ENCODE assay signal across 28 mouse cellular contexts in genomic region chr2:28774073-28774472, GRCm38 (mm10).
DNase-seq lines count a peak whose midpoint lies in the region; ATAC-seq lines count a peak whose summit lies in the region.
"Had no signal": no experiment of that assay in that cellular context is flagged by ENCODE, and none has a peak within 500 bp of the region (broad histone marks: within the 10 kb centered on the region; RNA-seq: fewer than 3 reads in every experiment).

No protein-coding gene starts in this region.

- no peak overlapping the region for H3K9ac ChIP-seq in hindbrain, embryonic 15.5 days
- H3K9ac ChIP-seq in hindbrain, embryonic 12.5 days = no peak overlapping the region
- no peak overlapping the region for H3K9ac ChIP-seq in midbrain, embryonic 15.5 days
- H3K9ac ChIP-seq: embryonic facial prominence, embryonic 12.5 days; heart, embryonic 15.5 days; limb, embryonic 12.5 days; liver, embryonic 15.5 days; lung, embryonic 14.5 days had no signal

- peak overlapping the region; percentile 36; the same call in 1 of the 2 replicates for H3K27ac ChIP-seq in hindbrain, embryonic 15.5 days (replicated peaks)
- H3K27ac ChIP-seq in hindbrain, embryonic 12.5 days = no peak overlapping the region; the same call in 1 of the 2 replicates
- peak overlapping the region; percentile 56; the same call in 1 of the 2 replicates for H3K27ac ChIP-seq in midbrain, embryonic 15.5 days
- H3K27ac ChIP-seq: embryonic facial prominence, embryonic 12.5 days; heart, embryonic 10.5 days; heart, embryonic 15.5 days; limb, embryonic 12.5 days; liver, embryonic 15.5 days; stomach, postnatal 0 days had no signal

- no peaks in the 10 kb centered on the region for H3K9me3 ChIP-seq in hindbrain, embryonic 15.5 days
- no peaks in the 10 kb centered on the region for H3K9me3 ChIP-seq in hindbrain, embryonic 12.5 days (replicated peaks)
- no peaks in the 10 kb centered on the region for H3K9me3 ChIP-seq in midbrain, embryonic 15.5 days
- H3K9me3 ChIP-seq: embryonic facial prominence, embryonic 12.5 days; heart, embryonic 10.5 days; heart, embryonic 15.5 days; limb, embryonic 12.5 days; liver, embryonic 15.5 days had no signal

- peak; percentile 51 for DNase-seq in retina, postnatal 1 day
- DNase-seq in retina, embryonic 14.5 days (ENCODE audit: low spot score) = no peak
- no peak for DNase-seq in cerebellum, adult 8-10 months
- DNase-seq in gastrocnemius, postnatal 4 days (ENCODE audit: low spot score in 2 of 2) = no peak
- DNase-seq: adrenal gland, adult 2 months; adrenal gland, postnatal 36 days; B cell, adult 2 months; cerebellum, adult 9-10 months; cerebellum, postnatal 36 days; gastrocnemius, postnatal 10 days; kidney, adult 11 months; kidney, postnatal 14 days; lung, embryonic 14.5 days; lung, postnatal 14 days; right cerebral cortex, postnatal 4 days; thymus, adult 18-20 months; thymus, postnatal 25 days had no signal

- peak; percentile 75 for ATAC-seq in hindbrain, embryonic 15.5 days (ENCODE audit: low FRiP score, low read depth)
- no peak for ATAC-seq in hindbrain, embryonic 12.5 days (ENCODE audit: low FRiP score)
- ATAC-seq in midbrain, embryonic 15.5 days (replicated peaks) = peak; percentile 71
- ATAC-seq: activated CD4-positive, CD25-positive, alpha-beta regulatory T cell, adult 4 months had no signal

- no peak overlapping the region for H3K4me3 ChIP-seq in hindbrain, embryonic 15.5 days
- H3K4me3 ChIP-seq in hindbrain, embryonic 12.5 days = no peak overlapping the region
- H3K4me3 ChIP-seq in midbrain, embryonic 15.5 days = no peak overlapping the region
- H3K4me3 ChIP-seq: embryonic facial prominence, embryonic 12.5 days; heart, embryonic 10.5 days; heart, embryonic 15.5 days; limb, embryonic 12.5 days; liver, embryonic 15.5 days; myocyte had no signal

- H3K4me2 ChIP-seq in hindbrain, embryonic 15.5 days = no peak overlapping the region
- no peak overlapping the region for H3K4me2 ChIP-seq in hindbrain, embryonic 12.5 days (replicated peaks)
- H3K4me2 ChIP-seq in midbrain, embryonic 15.5 days = no peak overlapping the region
- H3K4me2 ChIP-seq: embryonic facial prominence, embryonic 12.5 days; heart, embryonic 15.5 days; limb, embryonic 12.5 days; liver, embryonic 15.5 days; lung, embryonic 14.5 days had no signal

- H3K36me3 ChIP-seq in hindbrain, embryonic 15.5 days = no peaks in the 10 kb centered on the region
- no peaks in the 10 kb centered on the region for H3K36me3 ChIP-seq in hindbrain, embryonic 12.5 days
- no peaks in the 10 kb centered on the region for H3K36me3 ChIP-seq in midbrain, embryonic 15.5 days (replicated peaks)
- H3K36me3 ChIP-seq: embryonic facial prominence, embryonic 12.5 days; heart, embryonic 10.5 days; heart, embryonic 15.5 days; limb, embryonic 12.5 days; liver, embryonic 15.5 days had no signal

- H3K27me3 ChIP-seq in hindbrain, embryonic 15.5 days = no peaks in the 10 kb centered on the region
- H3K27me3 ChIP-seq in hindbrain, embryonic 12.5 days = peaks cover 5% of the 10 kb centered on the region; the same call in 1 of the 2 replicates
- peaks cover 3% of the 10 kb centered on the region; the same call in 1 of the 2 replicates for H3K27me3 ChIP-seq in midbrain, embryonic 15.5 days (replicated peaks)
- H3K27me3 ChIP-seq: embryonic facial prominence, embryonic 12.5 days; heart, embryonic 15.5 days had no signal

- H3K4me1 ChIP-seq in hindbrain, embryonic 15.5 days (replicated peaks) = peaks cover 11% of the 10 kb centered on the region; the same call in 1 of the 2 replicates
- peaks cover 13% of the 10 kb centered on the region for H3K4me1 ChIP-seq in hindbrain, embryonic 12.5 days
- H3K4me1 ChIP-seq in midbrain, embryonic 15.5 days = peaks cover 13% of the 10 kb centered on the region
- H3K4me1 ChIP-seq: liver, embryonic 15.5 days had no signal

- WGBS in hindbrain, embryonic 15.5 days = 48% methylated on average over 8 of the region's 8 CpGs
- 54% methylated on average over 8 of the region's 8 CpGs for WGBS in hindbrain, embryonic 12.5 days
- WGBS in midbrain, embryonic 15.5 days = 42% methylated on average over 8 of the region's 8 CpGs
